Mouse (Mus musculus) liver, adult 2 months (tissue): ENCODE measurements at regions not wholly inside any gene's neighbourhood (a gene's known extent, or its start where the extent isn't known, plus 50 kb on each side); places are given as distances from the start of the nearest gene placed in this dataset.

ENCODE experiments used
- DNase-seq: peaks from one replicate; pipeline ENCODE4 v3.0.0-alpha.2; 2011; ENCODE audit warnings: low read depth, low spot score; ENCODE audit errors: extremely low read depth
- H3K27ac ChIP-seq: fragments of 200-500 bp; replicated peaks from 2 replicates; pipeline ENCODE4 v1.5.1; 2012; ENCODE audit warnings: low read depth, mild to moderate bottlenecking, control low read depth, inconsistent platforms, low read length; ENCODE audit not compliant: insufficient read depth
- H3K27me3 ChIP-seq: fragments of 200-500 bp; 2 replicates; pipeline ENCODE4 v1.6.1; 2012; ENCODE audit warnings: mild to moderate bottlenecking, moderate library complexity, low read length, inconsistent platforms; ENCODE audit not compliant: control insufficient read depth, insufficient read depth
- H3K36me3 ChIP-seq: fragments of 200-500 bp; 2 replicates; pipeline ENCODE4 v1.6.1; 2012; ENCODE audit warnings: low read length, inconsistent platforms; ENCODE audit not compliant: control insufficient read depth, insufficient read depth
- H3K4me1 ChIP-seq: fragments of 200-500 bp; 2 replicates; pipeline ENCODE4 v1.6.1; 2011; ENCODE audit warnings: low read length; ENCODE audit not compliant: control insufficient read depth, insufficient read depth
- H3K4me3 ChIP-seq: fragments of 200-500 bp; 2 replicates; pipeline ENCODE4 v1.5.1; 2011; ENCODE audit warnings: low read depth, mild to moderate bottlenecking, control low read depth, low read length, moderate library complexity; ENCODE audit not compliant: insufficient read depth
- H3K79me2 ChIP-seq: fragments of 200-500 bp; 2 replicates; pipeline ENCODE4 v1.6.1; 2012; ENCODE audit warnings: inconsistent platforms, mild to moderate bottlenecking, low read length, moderate library complexity; ENCODE audit not compliant: control insufficient read depth, insufficient read depth
- H3K9ac ChIP-seq: fragments of 200-500 bp; 2 replicates; pipeline ENCODE4 v1.6.1; 2012; ENCODE audit warnings: low read depth, mild to moderate bottlenecking, control low read depth, inconsistent platforms, low read length
- CTCF ChIP-seq: fragments of 200-500 bp; IDR thresholded peaks from 2 replicates; pipeline ENCODE4 v1.5.1; 2011; ENCODE audit warnings: low read depth, low read length, control low read depth
- POLR2A ChIP-seq: fragments of 200-500 bp; IDR thresholded peaks from 2 replicates; pipeline ENCODE4 v1.6.1; 2011; ENCODE audit warnings: low read length, control low read depth; ENCODE audit not compliant: insufficient read depth; ENCODE audit errors: extremely low read depth
- WGBS: fragments of 180-500 bp; shearing (Covaris S2); methylation state at CpG from one replicate; pipeline ENCODE4 v1.1.7; 2018; 5-methylcytosine and 5-hydroxymethylcytosine counted together

DNA sequence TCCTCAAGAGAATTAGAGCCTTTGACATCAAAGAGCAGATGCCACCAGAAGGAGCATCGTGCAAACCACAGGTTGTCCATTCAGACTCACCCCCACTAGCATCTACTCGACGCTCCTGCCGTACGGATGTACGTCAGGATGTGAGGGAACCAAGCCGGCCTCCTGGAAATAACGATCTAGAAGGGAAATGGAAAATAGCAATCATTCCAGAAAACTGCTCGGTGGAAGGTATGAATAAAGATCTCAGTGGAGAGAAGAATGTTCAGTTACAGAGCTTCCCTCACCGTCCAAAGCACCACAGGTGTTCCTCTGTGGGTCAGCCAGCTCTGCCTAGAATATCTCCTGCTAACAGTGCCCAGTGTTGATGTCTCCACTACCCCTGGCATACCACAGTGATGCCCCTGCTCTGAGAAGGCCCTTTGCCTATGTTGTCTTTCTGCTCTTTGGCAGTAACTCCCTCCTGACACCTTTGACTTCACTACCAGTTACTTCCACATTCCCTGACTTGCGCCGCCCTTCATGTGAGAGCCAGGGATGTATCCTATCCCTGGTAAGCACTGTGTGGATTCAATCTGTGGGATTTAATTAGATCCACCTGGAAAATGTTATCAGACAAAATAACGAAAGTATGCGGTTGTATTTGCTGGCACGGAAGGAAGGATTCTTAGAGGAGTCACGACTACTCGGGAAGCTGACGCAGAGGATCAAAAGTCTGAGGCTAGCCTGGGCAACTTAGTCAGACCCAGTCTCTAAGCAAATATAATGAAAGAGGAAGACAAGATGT is 152.4 kb upstream of the Irf2bp2 start:
- WGBS: 91% methylated on average over 18 of the region's 18 CpGs

DNA sequence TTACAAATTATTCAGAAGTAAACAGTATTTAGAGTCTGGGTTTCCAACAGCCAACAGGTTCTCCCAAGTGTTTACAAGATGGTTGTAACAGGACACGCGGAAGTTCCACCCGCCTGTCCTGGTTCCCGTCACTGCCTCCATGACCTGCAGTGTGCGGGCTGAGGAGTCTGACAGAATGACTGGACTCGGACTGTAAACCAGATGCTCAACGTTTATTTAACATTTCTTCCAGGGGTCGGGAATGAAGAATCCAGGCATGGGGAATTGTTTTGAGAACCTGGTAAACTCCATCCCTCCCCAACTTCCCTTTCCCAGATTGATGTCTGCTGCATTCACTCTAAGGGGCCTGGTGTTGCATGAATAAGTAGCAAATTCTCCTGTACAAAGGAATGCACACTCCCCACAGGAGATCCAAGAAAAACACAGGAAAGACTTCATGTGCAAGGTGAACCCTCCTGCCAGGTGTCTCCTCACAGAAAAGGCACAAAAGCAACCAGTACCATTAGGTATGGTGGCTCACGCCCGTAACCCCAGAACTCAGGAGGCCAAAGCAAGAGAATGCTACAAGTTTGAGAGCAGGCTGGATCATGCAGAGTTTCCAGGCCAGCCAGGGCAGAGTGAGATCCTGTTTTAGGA is 151.1 kb upstream of the Irf2bp2 start:
- no peaks in the 10 kb centered on the region for H3K36me3 ChIP-seq
- no peaks in the 10 kb centered on the region for H3K27me3 ChIP-seq
- no peak for DNase-seq
- 87% methylated on average over 10 of the region's 10 CpGs for WGBS
- no peaks in the 10 kb centered on the region; the same call in none of the 2 replicates for H3K4me1 ChIP-seq
- H3K79me2 ChIP-seq: no peaks in the 10 kb centered on the region
- TF ChIP-seq CTCF: no peak
- H3K4me3 ChIP-seq: no peak overlapping the region
- H3K9ac ChIP-seq: no peak overlapping the region
- H3K27ac ChIP-seq: no peak overlapping the region

More for the DNA sequence above, 152.4 kb upstream of the Irf2bp2 start:
- H3K79me2 ChIP-seq: no peaks in the 10 kb centered on the region
- no peaks in the 10 kb centered on the region for H3K36me3 ChIP-seq
- TF ChIP-seq POLR2A (no peak), CTCF (no peak)
- no peak for DNase-seq
- H3K4me1 ChIP-seq: no peaks in the 10 kb centered on the region; the same call in none of the 2 replicates
- no peak overlapping the region for H3K27ac ChIP-seq
- no peaks in the 10 kb centered on the region for H3K27me3 ChIP-seq
- no peak overlapping the region for H3K9ac ChIP-seq
- no peak overlapping the region for H3K4me3 ChIP-seq

DNA sequence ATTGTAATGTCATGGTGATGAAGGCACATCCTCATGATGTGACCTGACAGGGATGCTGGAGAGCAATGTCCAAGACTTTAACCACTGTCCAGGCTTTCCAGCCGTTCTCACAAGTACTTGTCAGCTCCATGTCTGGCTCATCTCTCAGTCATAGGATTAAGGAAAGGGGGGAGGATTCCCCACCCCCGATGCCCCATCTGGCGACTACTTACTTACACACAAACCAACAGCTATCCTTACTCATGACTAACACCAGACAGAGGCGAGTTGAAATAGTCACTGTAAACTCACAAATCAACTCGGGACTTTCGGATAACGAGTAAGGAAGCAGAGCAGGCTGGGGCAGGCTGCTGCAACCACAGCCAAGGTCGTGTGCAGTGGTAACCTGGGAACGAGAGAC is 149.5 kb upstream of the Irf2bp2 start:
- Histone ChIP-seq H3K79me2 (no peaks in the 10 kb centered on the region), H3K27me3 (no peaks in the 10 kb centered on the region), H3K4me3 (no peak overlapping the region), H3K9ac (no peak overlapping the region), H3K36me3 (no peaks in the 10 kb centered on the region), H3K4me1 (no peaks in the 10 kb centered on the region; the same call in none of the 2 replicates), H3K27ac (no peak overlapping the region)
- TF ChIP-seq CTCF: no peak
- TF ChIP-seq POLR2A: no peak
- no peak for DNase-seq
- WGBS: 88% methylated on average over 9 of the region's 9 CpGs

DNA sequence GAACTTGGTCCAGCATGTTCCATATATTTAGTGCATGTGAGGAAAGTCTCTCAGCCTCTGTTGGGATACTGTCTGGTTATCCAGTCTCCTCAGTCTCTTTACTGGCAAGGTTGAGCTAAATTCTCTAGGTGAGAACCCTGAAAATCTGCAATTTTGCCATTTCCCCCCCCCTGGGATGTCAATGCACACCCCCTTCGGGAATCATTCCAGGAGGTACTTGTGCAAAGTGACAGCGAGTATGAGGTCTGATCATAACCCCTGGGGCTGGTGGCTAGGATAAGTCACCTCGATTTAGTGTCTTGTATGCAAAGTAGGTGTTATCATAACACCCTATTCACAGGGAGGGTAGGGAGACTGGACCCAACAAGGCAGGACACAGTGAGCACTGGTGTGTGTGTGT is 148.3 kb upstream of the Irf2bp2 start:
- DNase-seq: no peak
- WGBS: 83% methylated on average over 3 of the region's 3 CpGs
- H3K4me3 ChIP-seq: no peak overlapping the region

DNA sequence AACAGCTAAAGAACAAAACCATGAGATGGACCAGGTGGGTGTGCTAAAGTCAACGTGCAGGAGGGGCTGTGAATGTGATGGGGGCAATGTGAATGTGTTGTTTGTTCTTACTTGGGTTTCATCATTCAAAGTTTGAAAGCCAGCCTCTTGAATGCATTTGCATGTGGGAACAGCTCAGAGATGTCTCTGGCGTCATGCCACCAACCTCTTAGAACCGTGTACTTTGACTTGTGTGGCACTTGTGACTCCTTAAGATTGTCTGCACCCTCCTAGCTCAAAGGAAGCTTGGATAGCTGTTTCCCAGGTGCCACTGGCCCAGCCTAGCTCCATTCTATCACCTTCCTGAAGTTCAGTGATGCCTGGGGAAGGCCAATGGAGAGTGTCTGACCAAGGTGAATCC is 147.2 kb upstream of the Irf2bp2 start:
- no peak overlapping the region for H3K9ac ChIP-seq
- WGBS: 79% methylated on average over 3 of the region's 3 CpGs
- H3K79me2 ChIP-seq: no peaks in the 10 kb centered on the region
- H3K36me3 ChIP-seq: no peaks in the 10 kb centered on the region
- TF ChIP-seq POLR2A (no peak), CTCF (no peak)
- DNase-seq: no peak
- H3K4me1 ChIP-seq: peaks cover 12% of the 10 kb centered on the region
- no peak overlapping the region for H3K27ac ChIP-seq
- H3K27me3 ChIP-seq: no peaks in the 10 kb centered on the region
- H3K4me3 ChIP-seq: no peak overlapping the region

More for the DNA sequence above, 148.3 kb upstream of the Irf2bp2 start:
- TF ChIP-seq POLR2A (no peak), CTCF (no peak)
- Histone ChIP-seq H3K27ac (no peak overlapping the region), H3K4me1 (peaks cover 9% of the 10 kb centered on the region), H3K79me2 (no peaks in the 10 kb centered on the region), H3K9ac (no peak overlapping the region), H3K36me3 (no peaks in the 10 kb centered on the region), H3K27me3 (no peaks in the 10 kb centered on the region)

DNA sequence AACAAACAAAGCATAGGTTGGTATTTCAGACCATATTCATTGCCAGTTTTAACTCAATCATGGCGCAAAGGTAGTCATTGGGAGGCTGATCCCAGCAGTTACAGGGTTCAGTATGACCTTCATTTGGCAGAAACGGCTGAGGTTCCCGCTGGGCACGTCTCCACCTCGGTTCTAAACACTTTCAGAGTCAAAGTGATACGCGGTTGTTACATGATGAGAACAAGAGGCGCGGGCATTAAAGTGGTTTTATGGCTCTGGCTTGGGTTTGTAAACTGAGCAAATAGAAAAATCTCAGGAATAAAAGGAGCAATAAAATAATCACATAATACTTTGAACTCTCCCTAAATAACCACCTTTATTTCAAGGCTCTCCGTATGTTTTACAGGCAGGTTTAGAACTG is 146.0 kb upstream of the Irf2bp2 start:
- Histone ChIP-seq H3K27ac (no peak overlapping the region), H3K4me1 (peaks cover 18% of the 10 kb centered on the region), H3K4me3 (no peak overlapping the region), H3K9ac (no peak overlapping the region), H3K79me2 (no peaks in the 10 kb centered on the region), H3K36me3 (no peaks in the 10 kb centered on the region), H3K27me3 (no peaks in the 10 kb centered on the region)
- 91% methylated on average over 10 of the region's 10 CpGs for WGBS
- no peak for DNase-seq
- TF ChIP-seq POLR2A (no peak), CTCF (no peak)
